Mouse (Mus musculus) intestine, postnatal 0 days (tissue): ENCODE results near the gene Zfp831. TPM values are rescaled to one million over a fixed set of nuclear protein-coding genes. Genes with fewer than 3 reads are reported as not detected.

Source experiments
- ATAC-seq: fragments of 200-750 bp; cut with Nextera tagmentation; 2 replicates; pipeline ENCODE4 v1.8.0; 2017; ENCODE audit warnings: mild to moderate bottlenecking, moderate TSS enrichment, moderate library complexity
- H3K27ac ChIP-seq: fragments of 300-500 bp; sonication (generic); 2 replicates; pipeline ENCODE4 v1.5.1; 2014; ENCODE audit warnings: mild to moderate bottlenecking, low read depth, low read length, moderate library complexity
- H3K27me3 ChIP-seq: fragments of 300-500 bp; sonication (generic); replicated peaks from 2 replicates; pipeline ENCODE4 v1.6.1; 2014; ENCODE audit warnings: low read length, mixed read lengths; ENCODE audit not compliant: control insufficient read depth, insufficient read depth
- H3K36me3 ChIP-seq: fragments of 300-500 bp; sonication (generic); 2 replicates; pipeline ENCODE4 v1.6.1; 2014; ENCODE audit warnings: mild to moderate bottlenecking, moderate library complexity; ENCODE audit not compliant: control insufficient read depth, insufficient read depth
- H3K4me1 ChIP-seq: fragments of 300-500 bp; sonication (generic); replicated peaks from 2 replicates; pipeline ENCODE4 v1.6.1; 2014; ENCODE audit warnings: antibody characterized with exemption, low read length, mixed read lengths; ENCODE audit not compliant: control insufficient read depth, insufficient read depth
- H3K4me2 ChIP-seq: fragments of 300-500 bp; sonication (generic); replicated peaks from 2 replicates; pipeline ENCODE4 v1.6.1; 2014; ENCODE audit warnings: low read depth, mild to moderate bottlenecking, moderate library complexity
- H3K4me3 ChIP-seq: fragments of 300-500 bp; sonication (generic); 2 replicates; pipeline ENCODE4 v1.5.1; 2014; ENCODE audit warnings: low read depth, low read length
- H3K9ac ChIP-seq: fragments of 300-500 bp; sonication (generic); 2 replicates; pipeline ENCODE4 v1.6.1; 2014; ENCODE audit warnings: mild to moderate bottlenecking, low read depth, low read length
- H3K9me3 ChIP-seq: fragments of 300-500 bp; sonication (generic); 2 replicates; pipeline ENCODE4 v1.6.1; 2016; ENCODE audit warnings: mixed run types; ENCODE audit not compliant: control insufficient read depth
- CTCF ChIP-seq: sonication (generic); IDR thresholded peaks from 2 replicates; pipeline ENCODE4 v1.5.1; 2016; ENCODE audit warnings: low read depth, mild to moderate bottlenecking, control low read depth, antibody characterized with exemption, moderate library complexity
- WGBS: fragments of 180-500 bp; shearing (Covaris S2); extraction: QIAGEN DNeasy Blood & Tissue Kit; methylation state at CpG from one replicate; pipeline ENCODE4 v1.1.7; 2014; 5-methylcytosine and 5-hydroxymethylcytosine counted together
- polyA plus RNA-seq: library from polyadenylated mRNA; unstranded; fragments of >200 nt; fragmentation: Nextera tagmentation; extraction: Ambion mirVana; gene quantifications from 2 replicates; pipeline ENCODE4 v1.2.1, GENCODE M21; 2015

Zfp831 gene
- polyA plus RNA-seq, 1 experiment from 2014 or later: not detected

DNA sequence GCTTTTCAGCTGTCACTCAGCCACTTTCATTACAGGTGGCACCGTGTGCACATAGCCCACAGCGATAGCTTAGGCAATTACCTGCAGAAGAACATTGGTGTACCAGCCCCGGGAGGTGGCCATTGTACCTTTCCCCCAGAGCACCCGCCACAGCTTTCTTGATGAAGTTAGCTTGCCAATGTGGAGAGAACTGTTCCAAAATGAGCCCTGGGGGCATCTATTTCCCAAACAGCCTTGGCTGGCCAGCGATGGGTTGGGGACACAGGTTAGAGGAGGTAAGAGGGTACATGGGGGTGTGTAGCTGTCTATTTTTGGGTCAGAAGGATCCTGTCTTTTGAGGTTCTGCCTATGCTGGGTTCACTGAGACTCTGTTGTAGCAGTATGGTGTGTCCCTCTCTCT, 33.4 kb upstream of the Zfp831 start:
- Histone ChIP-seq H3K27ac (no peak overlapping the region), H3K36me3 (no peaks in the 10 kb centered on the region), H3K4me1 (no peaks in the 10 kb centered on the region), H3K4me3 (no peak overlapping the region), H3K4me2 (no peak overlapping the region), H3K27me3 (no peaks in the 10 kb centered on the region), H3K9me3 (no peaks in the 10 kb centered on the region), H3K9ac (no peak overlapping the region)
- TF ChIP-seq CTCF: no peak
- WGBS: 89% methylated on average over 5 of the region's 5 CpGs
- ATAC-seq: no peak

DNA sequence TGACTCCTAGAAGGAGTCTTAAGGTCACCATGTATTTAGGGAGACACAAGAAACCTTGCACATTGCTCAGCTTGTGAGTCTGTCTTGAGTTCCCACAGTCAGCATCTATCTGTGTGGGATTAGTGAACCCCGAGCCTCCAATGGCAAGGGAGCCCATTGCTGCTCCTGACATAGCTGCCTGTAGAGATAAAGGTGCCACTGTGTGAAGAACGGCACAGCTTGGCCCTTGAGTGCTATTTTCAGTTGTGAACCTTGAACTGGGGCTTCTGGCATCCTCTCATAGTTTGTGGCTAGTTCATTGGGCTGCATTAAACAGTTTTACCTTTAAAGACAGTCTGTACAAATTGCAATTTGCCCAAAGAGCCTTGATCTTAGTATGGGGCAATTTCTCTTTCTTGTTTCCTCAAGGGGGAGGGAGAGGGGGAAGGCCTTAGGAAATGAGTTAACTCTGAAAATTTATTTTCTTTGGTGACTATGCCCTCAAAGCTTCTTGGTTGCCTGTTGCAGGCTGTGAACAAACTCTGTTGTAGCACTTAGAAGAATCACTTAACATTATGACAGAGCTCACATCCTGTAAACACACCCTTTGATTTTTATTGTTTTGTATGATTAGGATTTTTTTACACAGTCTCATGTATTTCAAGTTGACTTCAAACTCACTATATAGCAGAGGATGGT, 30.8 kb upstream of the Zfp831 start:
- H3K9me3 ChIP-seq: no peaks in the 10 kb centered on the region
- WGBS: 58% methylated on average over 2 of the region's 2 CpGs
- no peak overlapping the region for H3K27ac ChIP-seq
- no peak overlapping the region for H3K4me2 ChIP-seq
- H3K4me1 ChIP-seq: no peaks in the 10 kb centered on the region
- no peaks in the 10 kb centered on the region for H3K36me3 ChIP-seq
- ATAC-seq: no peak
- no peak overlapping the region for H3K4me3 ChIP-seq
- H3K9ac ChIP-seq: no peak overlapping the region
- no peak for TF ChIP-seq CTCF
- H3K27me3 ChIP-seq: no peaks in the 10 kb centered on the region

DNA sequence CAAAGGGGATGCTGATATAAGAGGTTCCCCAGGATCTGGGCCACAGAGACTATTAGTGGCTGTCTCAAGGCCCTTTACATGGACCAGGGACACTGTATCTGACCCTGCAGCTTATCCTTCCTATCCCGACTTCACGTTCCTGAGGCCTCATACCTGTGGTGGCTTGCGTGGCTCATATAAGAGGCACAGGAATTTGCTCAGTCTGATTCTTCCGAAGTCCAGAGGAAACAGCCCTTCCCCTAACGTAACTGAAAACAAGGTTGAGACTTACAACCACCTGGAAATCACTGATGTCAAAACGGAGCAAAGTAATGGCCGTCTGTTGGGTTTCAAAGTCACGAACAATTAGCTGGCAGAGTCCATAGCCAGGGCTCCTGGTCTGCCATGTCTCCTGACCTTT, 30.1 kb upstream of the Zfp831 start:
- Histone ChIP-seq H3K4me2 (no peak overlapping the region), H3K4me3 (no peak overlapping the region), H3K27ac (no peak overlapping the region), H3K27me3 (no peaks in the 10 kb centered on the region), H3K4me1 (no peaks in the 10 kb centered on the region), H3K9ac (no peak overlapping the region), H3K9me3 (no peaks in the 10 kb centered on the region), H3K36me3 (no peaks in the 10 kb centered on the region)
- 78% methylated on average over 8 of the region's 8 CpGs for WGBS
- ATAC-seq: no peak
- no peak for TF ChIP-seq CTCF

DNA sequence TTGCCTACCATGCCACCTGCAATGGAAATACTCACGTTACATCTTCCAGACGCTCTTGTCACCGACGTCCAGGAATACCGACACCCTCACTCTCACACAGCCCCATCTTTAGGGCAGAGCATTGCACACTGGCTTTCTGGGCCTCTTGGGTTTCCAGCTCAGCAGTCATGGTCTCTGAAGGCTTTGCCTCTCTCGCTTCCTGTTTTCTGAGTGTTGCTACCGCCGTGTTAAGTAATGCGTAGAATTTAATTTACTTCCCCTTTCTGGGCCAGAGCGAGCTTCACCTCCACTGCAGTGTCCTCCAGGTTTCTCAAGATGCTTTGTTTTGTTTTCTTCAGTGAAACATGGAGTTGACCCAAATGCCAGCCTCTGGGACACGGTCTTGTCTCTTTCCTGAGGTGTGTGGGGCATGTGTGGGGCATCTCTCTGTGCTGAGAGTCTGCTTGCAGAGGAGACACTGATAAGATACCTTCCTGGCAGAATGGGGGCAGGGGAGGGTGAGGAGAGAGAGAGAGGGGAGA, 29.4 kb upstream of the Zfp831 start:
- Histone ChIP-seq H3K36me3 (no peaks in the 10 kb centered on the region), H3K9ac (no peak overlapping the region), H3K9me3 (no peaks in the 10 kb centered on the region), H3K4me2 (no peak overlapping the region), H3K27me3 (no peaks in the 10 kb centered on the region), H3K27ac (no peak overlapping the region), H3K4me1 (no peaks in the 10 kb centered on the region), H3K4me3 (no peak overlapping the region)
- 72% methylated on average over 11 of the region's 11 CpGs for WGBS
- ATAC-seq: no peak
- TF ChIP-seq CTCF: no peak

DNA sequence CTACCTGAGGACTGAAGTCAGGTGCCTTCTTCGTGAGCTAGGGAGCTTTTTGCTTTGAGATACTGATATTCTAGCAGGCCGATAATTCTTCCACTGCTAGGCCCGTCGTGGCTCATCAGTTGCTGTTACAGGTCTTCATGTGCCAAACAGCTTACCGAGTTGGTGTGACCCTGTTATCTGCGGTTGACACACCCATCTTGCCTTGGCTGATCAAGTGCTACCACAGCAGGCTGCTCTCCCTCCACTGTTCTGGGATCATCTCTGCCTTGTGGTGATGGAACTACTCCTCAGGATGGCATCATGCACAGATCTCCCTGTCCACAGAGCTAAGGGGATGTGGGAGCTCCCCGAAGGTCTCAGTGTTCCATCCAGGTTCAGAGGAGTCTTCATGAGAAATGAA, 21.5 kb upstream of the Zfp831 start:
- no peak for TF ChIP-seq CTCF
- no peaks in the 10 kb centered on the region for H3K4me1 ChIP-seq
- no peak for ATAC-seq
- 85% methylated on average over 7 of the region's 7 CpGs for WGBS
- H3K9ac ChIP-seq: no peak overlapping the region
- no peak overlapping the region for H3K27ac ChIP-seq
- no peak overlapping the region for H3K4me3 ChIP-seq
- no peak overlapping the region for H3K4me2 ChIP-seq
- H3K36me3 ChIP-seq: no peaks in the 10 kb centered on the region
- H3K9me3 ChIP-seq: no peaks in the 10 kb centered on the region
- no peaks in the 10 kb centered on the region for H3K27me3 ChIP-seq

DNA sequence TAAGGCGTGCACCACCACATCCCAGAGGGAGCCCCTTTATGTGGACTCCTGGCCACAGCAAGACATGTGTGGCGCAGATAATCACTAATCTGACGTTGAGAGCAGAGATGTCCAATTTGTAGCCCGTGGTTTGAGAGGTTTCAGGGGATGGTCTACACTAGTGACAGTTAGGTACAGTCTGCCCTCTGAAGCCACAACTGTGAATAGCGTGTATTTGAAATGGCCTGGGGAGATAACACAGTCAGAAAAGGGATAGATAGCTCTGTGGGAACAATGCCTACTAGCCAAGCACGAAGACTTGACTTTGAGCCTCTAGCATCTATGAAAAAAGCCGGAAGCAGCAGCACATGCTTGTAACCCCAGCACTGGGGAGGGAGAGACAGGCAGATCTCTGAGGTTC, 18.9 kb upstream of the Zfp831 start:
- Histone ChIP-seq H3K9ac (no peak overlapping the region), H3K4me1 (no peaks in the 10 kb centered on the region), H3K9me3 (no peaks in the 10 kb centered on the region), H3K4me3 (no peak overlapping the region), H3K27me3 (no peaks in the 10 kb centered on the region), H3K27ac (no peak overlapping the region), H3K4me2 (no peak overlapping the region), H3K36me3 (no peaks in the 10 kb centered on the region)
- no peak for ATAC-seq
- no peak for TF ChIP-seq CTCF
- 85% methylated on average over 7 of the region's 7 CpGs for WGBS

DNA sequence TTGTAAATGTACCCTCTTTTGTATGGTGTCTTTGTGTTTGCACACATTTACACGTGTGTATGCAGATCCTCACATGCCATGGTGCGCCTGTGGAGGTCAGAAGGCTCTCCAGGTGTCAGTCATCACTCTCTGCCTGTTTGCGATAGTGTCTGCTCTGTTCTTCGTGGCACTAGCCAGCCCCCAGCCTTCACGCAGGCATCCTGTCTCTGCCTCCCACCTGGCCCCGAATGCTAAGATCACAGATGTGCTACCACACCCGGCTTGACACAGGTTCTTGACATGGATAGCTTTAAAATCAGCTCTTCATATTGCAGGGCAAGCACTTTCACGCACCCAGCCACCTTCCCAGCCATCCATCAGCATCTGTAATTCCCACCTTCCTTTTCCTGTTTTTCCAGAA, 16.3 kb upstream of the Zfp831 start:
- no peaks in the 10 kb centered on the region for H3K9me3 ChIP-seq
- H3K4me2 ChIP-seq: no peak overlapping the region
- ATAC-seq: no peak
- no peak for TF ChIP-seq CTCF
- WGBS: 60% methylated on average over 8 of the region's 8 CpGs
- no peak overlapping the region for H3K9ac ChIP-seq
- no peaks in the 10 kb centered on the region for H3K27me3 ChIP-seq
- no peaks in the 10 kb centered on the region for H3K36me3 ChIP-seq
- no peak overlapping the region for H3K4me3 ChIP-seq
- H3K27ac ChIP-seq: no peak overlapping the region
- no peaks in the 10 kb centered on the region for H3K4me1 ChIP-seq
